Mouse (Mus musculus) liver, postnatal 0 days (tissue): Measurements from ENCODE around the gene Nfatc2. TPM values are rescaled to one million over a fixed set of nuclear protein-coding genes. Genes with fewer than 3 reads are reported as not detected.

Source experiments
- ATAC-seq: fragments of 200-750 bp; cut with Nextera tagmentation; 2 replicates; pipeline ENCODE4 v1.8.0; 2017; ENCODE audit warnings: mild to moderate bottlenecking, moderate library complexity
- DNase-seq: peaks from one replicate; pipeline ENCODE4 v3.0.0-alpha.2; 2016
- H3K27ac ChIP-seq: fragments of 300-500 bp; sonication (generic); 2 replicates; pipeline ENCODE4 v1.5.1; 2014; ENCODE audit warnings: antibody characterized with exemption, moderate library complexity, mild to moderate bottlenecking, low read depth
- H3K27me3 ChIP-seq: fragments of 300-500 bp; sonication (generic); 2 replicates; pipeline ENCODE4 v1.6.1; 2014; ENCODE audit warnings: low read length, control low read depth, mixed read lengths; ENCODE audit not compliant: insufficient read depth
- H3K36me3 ChIP-seq: fragments of 300-500 bp; sonication (generic); replicated peaks from 2 replicates; pipeline ENCODE4 v1.6.1; 2014; ENCODE audit warnings: mild to moderate bottlenecking, control low read depth, low read length, moderate library complexity, mixed read lengths; ENCODE audit not compliant: insufficient read depth
- H3K4me1 ChIP-seq: fragments of 300-500 bp; sonication (generic); 2 replicates; pipeline ENCODE4 v1.6.1; 2014; ENCODE audit warnings: antibody characterized with exemption, mild to moderate bottlenecking, control low read depth; ENCODE audit not compliant: insufficient read depth
- H3K4me2 ChIP-seq: fragments of 300-500 bp; sonication (generic); 2 replicates; pipeline ENCODE4 v1.6.1; 2014; ENCODE audit warnings: low read depth, mild to moderate bottlenecking, low read length, moderate library complexity, mixed read lengths
- H3K4me3 ChIP-seq: fragments of 300-500 bp; sonication (generic); 2 replicates; pipeline ENCODE4 v1.5.1; 2014; ENCODE audit warnings: low read depth, low read length
- H3K9ac ChIP-seq: fragments of 300-500 bp; sonication (generic); replicated peaks from 2 replicates; pipeline ENCODE4 v1.6.1; 2014; ENCODE audit warnings: mild to moderate bottlenecking, moderate library complexity
- H3K9me3 ChIP-seq: fragments of 300-500 bp; sonication (generic); 2 replicates; pipeline ENCODE4 v1.6.1; 2016; ENCODE audit warnings: mild to moderate bottlenecking, control low read depth, low read length, mixed read lengths
- CTCF ChIP-seq: sonication (generic); IDR thresholded peaks from 2 replicates; pipeline ENCODE4 v1.5.1; 2016; ENCODE audit warnings: antibody characterized with exemption, low read depth
- EP300 ChIP-seq: IDR thresholded peaks from 2 replicates; pipeline ENCODE4 v1.6.1; 2016; ENCODE audit warnings: antibody characterized with exemption, low read depth, mild to moderate bottlenecking
- WGBS: fragments of 180-500 bp; shearing (Covaris S2); extraction: QIAGEN DNeasy Blood & Tissue Kit; methylation state at CpG from one replicate; pipeline ENCODE4 v1.1.7; 2014; ENCODE audit not compliant: insufficient replicate concordance; 5-methylcytosine and 5-hydroxymethylcytosine counted together
- polyA plus RNA-seq: library from polyadenylated mRNA; unstranded; fragments of >200 nt; fragmentation: Nextera tagmentation; extraction: Ambion mirVana; gene quantifications from 2 replicates; pipeline ENCODE4 v1.2.1, GENCODE M21; 2015

Nfatc2 gene
- polyA plus RNA-seq, 1 experiment from 2014 or later: 0.18 TPM

- H3K27me3 ChIP-seq: 0 out of 2 replicates have a peak, but pooled peaks cover 6% of the 10 kb centered on the region
- no peak overlapping the region for H3K9ac ChIP-seq
- H3K4me2 ChIP-seq: peak overlapping the region; percentile 47; the same call in 1 of the 2 replicates
- H3K4me1 ChIP-seq: peaks cover 3% of the 10 kb centered on the region; the same call in 1 of the 2 replicates
- no peak overlapping the region for H3K4me3 ChIP-seq
- TF ChIP-seq EP300: no peak
- no peak for TF ChIP-seq CTCF
- no peak; the same call in 1 of the 2 replicates for ATAC-seq
- no peaks in the 10 kb centered on the region for H3K36me3 ChIP-seq
- H3K9me3 ChIP-seq: no peaks in the 10 kb centered on the region
- no peak for DNase-seq
- H3K27ac ChIP-seq: no peak overlapping the region
- 28% methylated on average over 15 of the region's 15 CpGs for WGBS
Measured at GRCm38 (mm10) chr2:168539594-168540222, 61.7 kb downstream of the Nfatc2 start.

DNA sequence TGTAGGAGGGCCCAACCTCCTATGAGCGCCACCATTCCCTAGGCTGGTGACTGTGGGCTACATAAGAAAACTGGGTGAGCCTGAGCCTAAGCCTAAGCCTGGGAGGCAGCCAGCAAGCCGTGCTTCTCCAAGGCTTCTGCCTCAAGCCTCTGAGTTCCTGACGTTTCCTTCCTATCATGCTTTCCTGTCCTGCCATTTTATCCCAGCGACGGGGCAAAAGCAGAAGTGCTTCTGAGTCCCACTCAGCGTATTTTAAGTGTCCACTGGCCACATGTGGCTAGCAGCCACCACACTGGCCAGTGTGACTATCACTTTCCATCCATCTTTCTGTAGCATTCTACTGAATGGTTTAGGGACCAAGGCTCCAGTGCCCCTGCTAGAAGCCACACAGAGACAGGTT, 62.4 kb downstream of the Nfatc2 start:
- H3K27me3 ChIP-seq: 0 out of 2 replicates have a peak, but pooled peaks cover 6% of the 10 kb centered on the region
- no peak overlapping the region for H3K27ac ChIP-seq
- ATAC-seq (no peak), DNase-seq (no peak)
- WGBS: 69% methylated on average over 6 of the region's 6 CpGs
- no peak overlapping the region for H3K4me3 ChIP-seq
- no peaks in the 10 kb centered on the region for H3K36me3 ChIP-seq
- no peaks in the 10 kb centered on the region for H3K9me3 ChIP-seq
- TF ChIP-seq EP300 (no peak), CTCF (no peak)
- peaks cover 3% of the 10 kb centered on the region; the same call in 1 of the 2 replicates for H3K4me1 ChIP-seq
- H3K4me2 ChIP-seq: no peak overlapping the region
- H3K9ac ChIP-seq: no peak overlapping the region

- H3K4me3 ChIP-seq: no peak overlapping the region
- peaks cover 6% of the 10 kb centered on the region; the same call in 1 of the 2 replicates for H3K4me1 ChIP-seq
- ATAC-seq: peak; percentile 93
- H3K9me3 ChIP-seq: no peaks in the 10 kb centered on the region
- no peak overlapping the region for H3K27ac ChIP-seq
- no peak for TF ChIP-seq EP300
- TF ChIP-seq CTCF: no peak
- WGBS: 49% methylated on average over 15 of the region's 15 CpGs
- no peak for DNase-seq
- H3K9ac ChIP-seq: no peak overlapping the region
- H3K36me3 ChIP-seq: no peaks in the 10 kb centered on the region
- 0 out of 2 replicates have a peak, but pooled peaks cover 6% of the 10 kb centered on the region for H3K27me3 ChIP-seq
- H3K4me2 ChIP-seq: peak overlapping the region; percentile 40; the same call in 1 of the 2 replicates
Measured at GRCm38 (mm10) chr2:168532061-168532833, 69.2 kb downstream of the Nfatc2 start.

DNA sequence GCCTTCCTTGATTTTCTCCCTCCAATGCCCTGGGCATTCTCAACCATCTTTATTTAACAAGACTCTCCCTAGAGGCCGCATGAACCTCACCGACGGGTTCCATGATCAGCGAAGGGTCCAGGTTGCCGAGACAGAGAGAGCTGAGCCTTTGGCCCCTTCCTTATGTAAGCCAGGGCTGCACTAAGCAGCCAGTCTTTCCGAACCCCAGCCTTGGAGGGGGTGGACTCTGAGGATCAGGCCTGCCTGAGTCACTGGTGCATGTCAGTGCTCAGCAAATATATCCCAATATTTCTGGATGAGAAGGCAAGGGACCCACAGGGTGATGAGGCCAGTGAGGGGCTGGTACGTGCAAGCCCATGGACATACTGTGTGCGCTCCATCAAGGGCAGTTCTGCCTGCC, 72.9 kb downstream of the Nfatc2 start:
- WGBS: 73% methylated on average over 8 of the region's 8 CpGs
- Histone ChIP-seq H3K4me1 (peaks cover 14% of the 10 kb centered on the region), H3K4me2 (no peak overlapping the region), H3K27me3 (peaks cover 7% of the 10 kb centered on the region; the same call in 1 of the 2 replicates), H3K9me3 (no peaks in the 10 kb centered on the region), H3K27ac (no peak overlapping the region), H3K4me3 (no peak overlapping the region), H3K9ac (no peak overlapping the region), H3K36me3 (no peaks in the 10 kb centered on the region)
- ATAC-seq (no peak), DNase-seq (no peak)
- no peak for TF ChIP-seq CTCF

GRCm38 (mm10) chr2:168527430-168527792, 74.0 kb downstream of the Nfatc2 start:
- WGBS: 81% methylated on average over 10 of the region's 10 CpGs

DNA sequence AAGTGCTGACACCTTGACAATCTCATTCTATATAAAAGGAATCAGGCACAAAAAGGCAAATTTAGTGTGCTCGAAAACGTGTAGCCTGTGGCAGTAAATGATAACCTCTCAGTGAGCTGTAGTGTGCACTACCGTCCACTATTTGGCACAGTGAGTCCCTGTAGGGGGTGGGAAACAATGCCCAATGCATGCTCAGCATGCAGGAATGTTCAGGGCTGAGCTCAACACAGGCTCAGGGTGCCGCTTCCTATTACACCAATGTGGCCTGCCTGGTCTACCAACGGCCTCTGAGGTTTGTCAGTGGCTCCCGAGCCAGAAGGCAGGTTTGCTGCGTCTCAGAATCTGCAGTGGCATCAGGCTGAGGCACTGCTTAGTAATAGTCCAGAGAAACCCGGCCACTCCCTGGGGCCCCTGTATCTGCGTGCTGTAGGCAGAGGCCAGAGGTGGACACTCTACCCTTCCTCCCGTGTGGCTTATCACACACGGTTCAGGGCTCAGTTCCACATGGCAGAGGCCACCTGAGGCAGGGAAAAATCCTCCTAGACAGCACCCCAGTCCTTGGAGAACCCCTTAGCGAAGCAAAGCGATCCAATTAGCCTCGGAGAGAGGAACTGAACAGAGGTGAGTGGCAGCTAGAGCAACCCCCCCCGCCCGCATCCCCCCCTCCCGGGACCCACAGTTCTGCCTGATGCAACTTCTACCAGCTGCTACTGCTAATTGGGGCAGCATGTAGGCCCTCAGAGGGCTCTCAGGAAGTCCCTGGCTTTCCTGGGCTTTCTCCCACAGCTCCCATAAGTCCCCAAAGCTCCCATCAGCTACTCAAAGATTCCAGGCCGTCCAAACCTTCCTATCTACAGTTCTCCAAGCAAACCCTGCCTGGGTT, 74.7 kb downstream of the Nfatc2 start:
- DNase-seq (no peak), ATAC-seq (no peak)
- peaks cover 7% of the 10 kb centered on the region; the same call in 1 of the 2 replicates for H3K27me3 ChIP-seq
- H3K9me3 ChIP-seq: no peaks in the 10 kb centered on the region
- no peaks in the 10 kb centered on the region for H3K36me3 ChIP-seq
- 68% methylated on average over 18 of the region's 18 CpGs for WGBS
- no peak overlapping the region for H3K9ac ChIP-seq
- no peak for TF ChIP-seq CTCF
- TF ChIP-seq EP300: no peak
- no peak overlapping the region for H3K4me2 ChIP-seq
- peaks cover 13% of the 10 kb centered on the region for H3K4me1 ChIP-seq
- H3K4me3 ChIP-seq: no peak overlapping the region
- H3K27ac ChIP-seq: no peak overlapping the region

More at GRCm38 (mm10) chr2:168527430-168527792, 74.0 kb downstream of the Nfatc2 start:
- Histone ChIP-seq H3K4me2 (no peak overlapping the region), H3K9me3 (no peaks in the 10 kb centered on the region), H3K27me3 (peaks cover 7% of the 10 kb centered on the region; the same call in 1 of the 2 replicates), H3K4me3 (no peak overlapping the region), H3K4me1 (peaks cover 14% of the 10 kb centered on the region), H3K9ac (no peak overlapping the region), H3K36me3 (no peaks in the 10 kb centered on the region), H3K27ac (no peak overlapping the region)
- ATAC-seq: no peak
- TF ChIP-seq EP300: no peak
- no peak for DNase-seq
